Mouse (Mus musculus) liver, embryonic 14.5 days (tissue): ENCODE measurements around the gene Topaz1.

Experiments used
- CTCF ChIP-seq: IDR thresholded peaks from 2 replicates; pipeline ENCODE4 v1.5.1; 2016; ENCODE audit warnings: antibody characterized with exemption, low read depth, control low read depth
- EP300 ChIP-seq: IDR thresholded peaks from 2 replicates; pipeline ENCODE4 v1.6.1; 2016; ENCODE audit warnings: antibody characterized with exemption, low read depth

- TF ChIP-seq CTCF (no peak), EP300 (no peak)
Observed at GRCm38 (mm10) chr9:122826743-122827142, 79.6 kb downstream of the Topaz1 start.
